Mouse (Mus musculus) ES-E14 (cell line): Measurements from ENCODE around the gene Adck1. TPM values are rescaled to one million over a fixed set of nuclear protein-coding genes. Genes with fewer than 3 reads are reported as not detected.

Experiments
- DNase-seq: peaks from one replicate; pipeline ENCODE4 v3.0.0-alpha.2; 2013; ENCODE audit warnings: low read depth, low spot score
- H3K27ac ChIP-seq: 2 replicates; pipeline ENCODE4 v1.5.1; 2012; ENCODE audit warnings: low read depth, mild to moderate bottlenecking, low read length, moderate library complexity, mixed read lengths; ENCODE audit not compliant: poor library complexity, insufficient read depth, severe bottlenecking
- H3K36me3 ChIP-seq: 2 replicates; pipeline ENCODE4 v1.6.1; 2012; ENCODE audit warnings: mild to moderate bottlenecking, low read length, moderate library complexity, mixed read lengths; ENCODE audit not compliant: control insufficient read depth, poor library complexity, insufficient read depth, severe bottlenecking
- H3K4me1 ChIP-seq, 2 experiments: fragments of 150-350 bp in 1 of 2; sonication (generic) in 1 of 2; 2 replicates each; pipeline ENCODE4 v1.6.1; 2012; ENCODE audit warnings: low read length in 2 of 2, mild to moderate bottlenecking in 1 of 2, mixed read lengths in 1 of 2; ENCODE audit not compliant: control insufficient read depth in 2 of 2, insufficient read depth in 2 of 2, poor library complexity in 1 of 2
- H3K4me3 ChIP-seq, 2 experiments: fragments of 150-350 bp in 1 of 2; sonication (generic) in 1 of 2; 2 replicates each; pipeline ENCODE4 v1.5.1; 2012; ENCODE audit warnings: low read length in 2 of 2, low read depth in 1 of 2, mild to moderate bottlenecking in 1 of 2, mixed read lengths in 1 of 2; ENCODE audit not compliant: insufficient read depth in 1 of 2, poor library complexity in 1 of 2, severe bottlenecking in 1 of 2
- H3K9ac ChIP-seq: 2 replicates; pipeline ENCODE4 v1.6.1; 2012; ENCODE audit warnings: low read depth, mild to moderate bottlenecking, low read length, mixed read lengths; ENCODE audit not compliant: poor library complexity, insufficient read depth, severe bottlenecking
- H3K9me3 ChIP-seq: fragments of 150-350 bp; sonication (generic); 2 replicates; pipeline ENCODE4 v1.6.1; 2012; ENCODE audit warnings: low read depth, mild to moderate bottlenecking, low read length; ENCODE audit not compliant: control insufficient read depth, insufficient read depth
- CHD2 ChIP-seq: IDR thresholded peaks from 2 replicates; pipeline ENCODE4 v1.6.1; 2014; ENCODE audit warnings: mild to moderate bottlenecking, low read depth, low read length, inconsistent platforms
- HCFC1 ChIP-seq: IDR thresholded peaks from 2 replicates; pipeline ENCODE4 v1.6.1; 2012; ENCODE audit warnings: low read length, inconsistent platforms, borderline replicate concordance; ENCODE audit not compliant: insufficient read depth
- MAFK ChIP-seq: IDR thresholded peaks from 2 replicates; pipeline ENCODE4 v1.6.1; 2014; ENCODE audit warnings: mild to moderate bottlenecking, low read depth, low read length, inconsistent platforms; ENCODE audit not compliant: insufficient read depth
- ZC3H11A ChIP-seq: IDR thresholded peaks from 2 replicates; pipeline ENCODE4 v1.6.1; 2012; ENCODE audit warnings: low read depth, mild to moderate bottlenecking, inconsistent platforms, low read length, borderline replicate concordance
- ZNF384 ChIP-seq: IDR thresholded peaks from 2 replicates; pipeline ENCODE4 v1.6.1; 2012; ENCODE audit warnings: low read depth, low read length, inconsistent platforms
- in situ Hi-C, 2 experiments: fragments of 600-800 bp; cut with MboI; formaldehyde crosslinking; loops; one replicate each; pipeline ENCODE4 v1.15.1; 2025; ENCODE audit warnings: low sequenced_read_pairs in 2 of 2, inconsistent platforms in 1 of 2; ENCODE audit not compliant: unreplicated experiment in 2 of 2
- total RNA-seq: library from RNA; depleted of rRNA; stranded (reverse); fragments of 300-350 nt; gene quantifications from 2 replicates; pipeline ENCODE4 v1.2.3, GENCODE M21; 2012; rRNA removed

Adck1 gene
- total RNA-seq, 1 experiment: 16.3 TPM

DNA sequence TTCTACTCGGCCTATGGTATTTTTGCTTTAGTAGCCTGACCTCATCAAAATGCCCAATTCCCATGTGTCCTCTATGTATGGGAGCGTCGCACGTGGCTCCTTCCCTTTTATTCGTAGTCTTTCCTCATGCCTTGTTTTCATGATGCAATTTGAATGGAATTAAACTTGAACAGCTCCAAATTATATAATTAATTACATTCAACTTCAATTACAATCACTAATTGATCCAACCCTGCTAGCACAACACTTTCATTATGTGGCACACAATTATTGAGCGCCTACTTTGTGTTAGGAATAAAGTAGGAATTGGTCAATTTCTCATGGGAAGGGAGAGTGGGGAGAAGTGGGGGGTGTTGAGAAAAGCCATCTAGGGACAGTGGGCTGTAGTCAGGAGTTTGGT is 113.4 kb downstream of the Adck1 start:
- Histone ChIP-seq H3K36me3 (no peaks in the 10 kb centered on the region), H3K4me1 (no peaks in the 10 kb centered on the region), H3K27ac (no peak overlapping the region), H3K4me3 (no peak overlapping the region), H3K9me3 (no peaks in the 10 kb centered on the region), H3K9ac (no peak overlapping the region)
- no peak for DNase-seq
- in situ Hi-C loops: no loop called here
- no peak for TF ChIP-seq MAFK
- no peak for TF ChIP-seq ZC3H11A
- no peak for TF ChIP-seq CHD2
- TF ChIP-seq HCFC1: no peak
- no peak for TF ChIP-seq ZNF384

DNA sequence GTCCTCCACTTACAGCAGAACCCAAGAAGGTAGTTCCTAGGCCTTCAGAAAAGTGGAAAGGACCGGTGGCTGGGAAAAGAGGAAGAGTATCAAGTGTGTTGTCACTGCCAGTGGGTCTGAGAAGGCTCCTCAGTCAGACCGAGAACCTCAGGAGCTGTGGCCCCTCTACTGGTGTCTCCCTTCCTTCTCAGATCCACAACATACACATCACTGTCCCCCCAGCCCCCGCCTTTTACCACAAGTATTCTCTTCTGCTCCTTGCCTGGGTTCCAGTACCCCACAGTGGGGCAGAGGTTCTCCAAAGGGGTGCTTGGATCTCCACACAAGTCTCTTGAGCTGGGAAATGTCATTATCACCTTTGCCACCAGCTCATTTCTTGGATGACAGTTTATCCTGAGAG is 115.5 kb downstream of the Adck1 start:
- DNase-seq: no peak
- Histone ChIP-seq H3K4me3 (no peak overlapping the region), H3K4me1 (no peaks in the 10 kb centered on the region), H3K27ac (no peak overlapping the region), H3K9me3 (no peaks in the 10 kb centered on the region), H3K9ac (no peak overlapping the region), H3K36me3 (no peaks in the 10 kb centered on the region)
- in situ Hi-C loops: no loop called here
- TF ChIP-seq ZC3H11A (no peak), CHD2 (no peak), HCFC1 (no peak), MAFK (no peak), ZNF384 (no peak)

DNA sequence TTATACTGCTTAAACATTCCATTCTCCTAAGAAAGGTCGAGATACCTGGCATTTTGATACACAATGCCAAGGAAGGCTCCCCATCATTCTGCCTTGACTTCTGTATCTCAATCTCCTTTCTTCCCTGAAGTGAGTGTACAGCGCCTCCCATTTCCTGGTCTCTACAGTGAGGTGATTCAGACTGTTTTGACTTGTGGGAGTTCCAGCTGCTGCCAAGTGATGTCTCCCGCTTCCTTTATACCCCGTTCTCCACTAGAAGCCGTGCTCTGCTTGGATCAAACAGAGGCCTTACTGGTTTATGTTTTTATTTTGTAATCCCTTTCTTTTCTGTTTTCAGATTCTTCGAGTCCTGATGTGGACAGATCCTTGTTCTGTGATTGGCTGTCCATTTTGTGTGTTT is 116.3 kb downstream of the Adck1 start:
- in situ Hi-C loops: no loop called here
- Histone ChIP-seq H3K4me1 (no peaks in the 10 kb centered on the region), H3K9ac (no peak overlapping the region), H3K27ac (no peak overlapping the region), H3K36me3 (no peaks in the 10 kb centered on the region), H3K9me3 (no peaks in the 10 kb centered on the region), H3K4me3 (no peak overlapping the region)
- TF ChIP-seq MAFK (no peak), ZC3H11A (no peak), ZNF384 (no peak), HCFC1 (no peak), CHD2 (no peak)
- DNase-seq: no peak

DNA sequence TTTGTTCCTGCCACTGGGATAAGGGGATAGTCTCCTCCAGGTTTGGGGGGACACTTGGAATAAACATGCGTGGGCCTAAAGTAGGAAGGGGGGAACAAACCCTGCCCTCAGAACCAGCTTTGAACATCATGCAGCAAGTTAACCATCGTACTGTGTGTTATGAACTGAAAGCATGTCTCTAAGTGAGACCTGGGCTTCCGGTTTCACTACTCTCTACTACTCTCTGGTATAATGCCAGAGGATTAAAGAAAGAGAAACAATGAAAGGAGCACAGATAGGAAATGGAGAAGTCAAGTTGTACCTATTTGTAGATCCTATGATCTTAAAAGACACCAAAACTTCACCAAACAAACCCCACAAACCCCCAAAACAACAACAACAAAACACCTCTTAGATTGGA is 121.3 kb downstream of the Adck1 start:
- Histone ChIP-seq H3K36me3 (no peaks in the 10 kb centered on the region), H3K9ac (no peak overlapping the region), H3K4me1 (no peaks in the 10 kb centered on the region), H3K4me3 (no peak overlapping the region), H3K9me3 (no peaks in the 10 kb centered on the region), H3K27ac (no peak overlapping the region)
- TF ChIP-seq CHD2: no peak
- no peak for TF ChIP-seq MAFK
- TF ChIP-seq ZNF384: no peak
- no peak for TF ChIP-seq ZC3H11A
- no peak for TF ChIP-seq HCFC1
- in situ Hi-C loops: no loop called here
- DNase-seq: no peak

DNA sequence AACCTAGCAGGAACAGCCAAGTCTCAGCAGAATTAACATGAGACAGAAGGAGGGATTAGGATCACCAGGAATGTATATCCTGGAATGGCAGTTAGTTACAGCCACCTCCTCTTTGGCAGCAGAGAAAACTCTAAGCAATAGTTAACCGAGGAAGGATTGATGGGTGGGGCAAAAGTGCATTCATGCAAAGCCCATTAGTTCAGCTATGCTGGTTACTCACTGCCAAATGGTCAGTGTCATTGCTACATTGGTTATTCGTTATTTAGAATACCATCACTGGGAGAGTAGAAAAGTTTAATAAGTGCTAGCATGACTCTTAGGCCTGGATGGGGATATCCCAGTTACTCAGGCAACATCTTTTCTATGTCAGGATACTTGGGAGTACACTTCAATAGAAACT is 130.5 kb downstream of the Adck1 start:
- no peak overlapping the region for H3K27ac ChIP-seq
- in situ Hi-C loops: no loop called here

More for the DNA sequence above, 130.5 kb downstream of the Adck1 start:
- DNase-seq: no peak
- Histone ChIP-seq H3K4me1 (no peaks in the 10 kb centered on the region), H3K9ac (no peak overlapping the region), H3K4me3 (no peak overlapping the region), H3K36me3 (no peaks in the 10 kb centered on the region), H3K9me3 (no peaks in the 10 kb centered on the region)
- TF ChIP-seq ZNF384 (no peak), CHD2 (no peak), HCFC1 (no peak), MAFK (no peak), ZC3H11A (no peak)

Other genes starting within 250 kb of the Adck1 start
- gene Gm10436, start 178.4 kb upstream of the Adck1 start, total RNA-seq: 0.42 TPM in 1 of 2 replicates, not detected in the other
- gene Gm8332, start 110.5 kb upstream of the Adck1 start, total RNA-seq: 107 and 141 TPM in 2 replicates
- 46.1 and 56.0 TPM in 2 replicates for gene Gm5662, start 86.1 kb upstream of the Adck1 start, total RNA-seq
- gene Gm5039, start 36.5 kb upstream of the Adck1 start, total RNA-seq: 32.3 and 39.8 TPM in 2 replicates